Mouse (Mus musculus): ENCODE results near the gene Nrxn3. TPM values are rescaled to one million over a fixed set of nuclear protein-coding genes. Genes with fewer than 3 reads are reported as not detected.

Gene Nrxn3
- polyA plus RNA-seq, 1 experiment, result 5.4 TPM

GRCm38 (mm10) chr12:89255275-89255892, 532.7 kb downstream of the Nrxn3 start:
- H3K36me3 ChIP-seq (ENCODE audit: control insufficient read depth, insufficient read depth, low read length), result no peaks in the 10 kb centered on the region
- H3K4me1 ChIP-seq (ENCODE audit: control insufficient read depth, insufficient read depth, low read length), result no peaks in the 10 kb centered on the region; the same call in 1 of the 2 replicates
- H3K27me3 ChIP-seq (ENCODE audit: control insufficient read depth, insufficient read depth, low read length), result no peaks in the 10 kb centered on the region
- TF ChIP-seq CTCF (IDR thresholded peaks at IDR 0.05; ENCODE audit: control insufficient read depth, insufficient read depth, insufficient replicate concordance, low read depth, low read length), result no peak
- no peak for TF ChIP-seq POLR2A (IDR thresholded peaks at IDR 0.05; ENCODE audit: control insufficient read depth, low read depth, low read length)
- H3K4me3 ChIP-seq (ENCODE audit: control insufficient read depth, low read depth, low read length), result no peak overlapping the region
- no peak overlapping the region for H3K27ac ChIP-seq (ENCODE audit: control insufficient read depth, insufficient read depth, low read depth, low read length)

- no peaks in the 10 kb centered on the region for H3K36me3 ChIP-seq (ENCODE audit: control insufficient read depth, insufficient read depth, low read length)
- no peaks in the 10 kb centered on the region; the same call in 1 of the 2 replicates for H3K4me1 ChIP-seq (ENCODE audit: control insufficient read depth, insufficient read depth, low read length)
- H3K4me3 ChIP-seq (ENCODE audit: control insufficient read depth, low read depth, low read length), result no peak overlapping the region
- TF ChIP-seq POLR2A (IDR thresholded peaks at IDR 0.05; ENCODE audit: control insufficient read depth, low read depth, low read length), result no peak
- TF ChIP-seq CTCF (IDR thresholded peaks at IDR 0.05; ENCODE audit: control insufficient read depth, insufficient read depth, insufficient replicate concordance, low read depth, low read length), result no peak
- no peak overlapping the region for H3K27ac ChIP-seq (ENCODE audit: control insufficient read depth, insufficient read depth, low read depth, low read length)
- no peaks in the 10 kb centered on the region for H3K27me3 ChIP-seq (ENCODE audit: control insufficient read depth, insufficient read depth, low read length)
These were observed 536.2 kb downstream of the Nrxn3 start for GRCm38 (mm10) chr12:89258879-89259278.

- no peak for TF ChIP-seq CTCF (IDR thresholded peaks at IDR 0.05; ENCODE audit: control insufficient read depth, insufficient read depth, insufficient replicate concordance, low read depth, low read length)
- no peak for TF ChIP-seq POLR2A (IDR thresholded peaks at IDR 0.05; ENCODE audit: control insufficient read depth, low read depth, low read length)
- no peaks in the 10 kb centered on the region for H3K27me3 ChIP-seq (ENCODE audit: control insufficient read depth, insufficient read depth, low read length)
- no peak overlapping the region for H3K27ac ChIP-seq (ENCODE audit: control insufficient read depth, insufficient read depth, low read depth, low read length)
- H3K36me3 ChIP-seq (ENCODE audit: control insufficient read depth, insufficient read depth, low read length), result no peaks in the 10 kb centered on the region
- no peak overlapping the region for H3K4me3 ChIP-seq (ENCODE audit: control insufficient read depth, low read depth, low read length)
- no peaks in the 10 kb centered on the region; the same call in 1 of the 2 replicates for H3K4me1 ChIP-seq (ENCODE audit: control insufficient read depth, insufficient read depth, low read length)
These were observed 537.4 kb downstream of the Nrxn3 start for GRCm38 (mm10) chr12:89260076-89260475.

- TF ChIP-seq POLR2A (IDR thresholded peaks at IDR 0.05; ENCODE audit: control insufficient read depth, low read depth, low read length), result no peak
- TF ChIP-seq CTCF (IDR thresholded peaks at IDR 0.05; ENCODE audit: control insufficient read depth, insufficient read depth, insufficient replicate concordance, low read depth, low read length), result no peak
- no peak overlapping the region for H3K27ac ChIP-seq (ENCODE audit: control insufficient read depth, insufficient read depth, low read depth, low read length)
- no peaks in the 10 kb centered on the region for H3K36me3 ChIP-seq (ENCODE audit: control insufficient read depth, insufficient read depth, low read length)
These were observed 539.6 kb downstream of the Nrxn3 start for GRCm38 (mm10) chr12:89262261-89262660.

GRCm38 (mm10) chr12:89282362-89283343, 560.0 kb downstream of the Nrxn3 start:
- no peak for TF ChIP-seq POLR2A (IDR thresholded peaks at IDR 0.05; ENCODE audit: control insufficient read depth, low read depth, low read length)
- Histone ChIP-seq H3K4me3 (ENCODE audit: control insufficient read depth, low read depth, low read length) (no peak overlapping the region), H3K27ac (ENCODE audit: control insufficient read depth, insufficient read depth, low read depth, low read length) (no peak overlapping the region), H3K36me3 (ENCODE audit: control insufficient read depth, insufficient read depth, low read length) (no peaks in the 10 kb centered on the region), H3K4me1 (ENCODE audit: control insufficient read depth, insufficient read depth, low read length) (no peaks in the 10 kb centered on the region), H3K27me3 (ENCODE audit: control insufficient read depth, insufficient read depth, low read length) (no peaks in the 10 kb centered on the region)

More at GRCm38 (mm10) chr12:89262261-89262660, 539.6 kb downstream of the Nrxn3 start:
- Histone ChIP-seq H3K27me3 (ENCODE audit: control insufficient read depth, insufficient read depth, low read length) (no peaks in the 10 kb centered on the region), H3K4me1 (ENCODE audit: control insufficient read depth, insufficient read depth, low read length) (no peaks in the 10 kb centered on the region; the same call in 1 of the 2 replicates), H3K4me3 (ENCODE audit: control insufficient read depth, low read depth, low read length) (no peak overlapping the region)

GRCm38 (mm10) chr12:89284412-89284811, 561.7 kb downstream of the Nrxn3 start:
- Histone ChIP-seq H3K27me3 (ENCODE audit: control insufficient read depth, insufficient read depth, low read length) (no peaks in the 10 kb centered on the region), H3K27ac (ENCODE audit: control insufficient read depth, insufficient read depth, low read depth, low read length) (no peak overlapping the region), H3K4me1 (ENCODE audit: control insufficient read depth, insufficient read depth, low read length) (no peaks in the 10 kb centered on the region), H3K36me3 (ENCODE audit: control insufficient read depth, insufficient read depth, low read length) (no peaks in the 10 kb centered on the region), H3K4me3 (ENCODE audit: control insufficient read depth, low read depth, low read length) (no peak overlapping the region)
- TF ChIP-seq CTCF (IDR thresholded peaks at IDR 0.05; ENCODE audit: control insufficient read depth, insufficient read depth, insufficient replicate concordance, low read depth, low read length) (no peak), POLR2A (IDR thresholded peaks at IDR 0.05; ENCODE audit: control insufficient read depth, low read depth, low read length) (no peak)

- no peaks in the 10 kb centered on the region for H3K36me3 ChIP-seq (ENCODE audit: control insufficient read depth, insufficient read depth, low read length)
- H3K27ac ChIP-seq (ENCODE audit: control insufficient read depth, insufficient read depth, low read depth, low read length), result no peak overlapping the region
- H3K4me1 ChIP-seq (ENCODE audit: control insufficient read depth, insufficient read depth, low read length), result no peaks in the 10 kb centered on the region
- H3K27me3 ChIP-seq (ENCODE audit: control insufficient read depth, insufficient read depth, low read length), result no peaks in the 10 kb centered on the region
- no peak for TF ChIP-seq POLR2A (IDR thresholded peaks at IDR 0.05; ENCODE audit: control insufficient read depth, low read depth, low read length)
- no peak for TF ChIP-seq CTCF (IDR thresholded peaks at IDR 0.05; ENCODE audit: control insufficient read depth, insufficient read depth, insufficient replicate concordance, low read depth, low read length)
- no peak overlapping the region for H3K4me3 ChIP-seq (ENCODE audit: control insufficient read depth, low read depth, low read length)
These were observed 564.4 kb downstream of the Nrxn3 start for GRCm38 (mm10) chr12:89287037-89287436.
